Mouse (Mus musculus) liver, embryonic 14.5 days (tissue): Measurements from ENCODE around the gene Pias1. TPM values are rescaled to one million over a fixed set of nuclear protein-coding genes. Genes with fewer than 3 reads are reported as not detected.
"Not testable (repeated sequence)": the region's sequence is repeated elsewhere in the genome, so short reads cannot be mapped to it uniquely, and the experiment has no call there.

ENCODE experiments used
- ATAC-seq: fragments of 200-750 bp; cut with Nextera tagmentation; 2 replicates; pipeline ENCODE4 v1.8.0; 2017; ENCODE audit warnings: moderate number of reproducible peaks, mild to moderate bottlenecking, moderate library complexity; ENCODE audit not compliant: insufficient read depth
- DNase-seq, 3 experiments: peaks; one replicate each; pipeline ENCODE4 v3.0.0-alpha.2; 2012 to 2013; ENCODE audit warnings: low read depth in 3 of 3, low spot score in 3 of 3
- H3K27ac ChIP-seq: fragments of 300-500 bp; sonication (generic); 2 replicates; pipeline ENCODE4 v1.5.1; 2014; ENCODE audit warnings: moderate library complexity, mild to moderate bottlenecking, control low read depth, inconsistent platforms
- H3K27me3 ChIP-seq: fragments of 300-500 bp; sonication (generic); 2 replicates; pipeline ENCODE4 v1.6.1; 2014; ENCODE audit warnings: mild to moderate bottlenecking, low read length, moderate library complexity; ENCODE audit not compliant: control insufficient read depth, insufficient read depth
- H3K36me3 ChIP-seq: fragments of 300-500 bp; sonication (generic); replicated peaks from 2 replicates; pipeline ENCODE4 v1.6.1; 2014; ENCODE audit warnings: low read depth; ENCODE audit not compliant: control insufficient read depth, insufficient read depth
- H3K4me1 ChIP-seq, 2 experiments: fragments of 200-500 bp in 1 of 2; fragments of 300-500 bp in 1 of 2; sonication (generic) in 1 of 2; replicated peaks; 2 replicates each; pipeline ENCODE4 v1.6.1; 2012 to 2014; ENCODE audit warnings: antibody characterized with exemption in 1 of 2, inconsistent platforms in 1 of 2, low read length in 1 of 2; ENCODE audit not compliant: control insufficient read depth in 2 of 2, insufficient read depth in 2 of 2
- H3K4me2 ChIP-seq: fragments of 300-500 bp; sonication (generic); 2 replicates; pipeline ENCODE4 v1.6.1; 2014; ENCODE audit warnings: low read depth, mild to moderate bottlenecking, control low read depth, moderate library complexity
- H3K4me3 ChIP-seq, 2 experiments: fragments of 200-500 bp in 1 of 2; fragments of 300-500 bp in 1 of 2; sonication (generic) in 1 of 2; 2 replicates each; pipeline ENCODE4 v1.5.1; 2012 to 2014; ENCODE audit warnings: low read depth in 2 of 2, low read length in 2 of 2, mild to moderate bottlenecking in 2 of 2, control low read depth in 1 of 2, inconsistent platforms in 1 of 2, moderate library complexity in 1 of 2; ENCODE audit not compliant: insufficient read depth in 1 of 2
- H3K9ac ChIP-seq: fragments of 300-500 bp; sonication (generic); replicated peaks from 2 replicates; pipeline ENCODE4 v1.6.1; 2014; ENCODE audit warnings: mild to moderate bottlenecking, control low read depth, moderate library complexity
- H3K9me3 ChIP-seq: fragments of 300-500 bp; sonication (generic); 2 replicates; pipeline ENCODE4 v1.6.1; 2016; ENCODE audit warnings: low read length, mixed read lengths; ENCODE audit not compliant: control insufficient read depth
- CTCF ChIP-seq: IDR thresholded peaks from 2 replicates; pipeline ENCODE4 v1.5.1; 2016; ENCODE audit warnings: antibody characterized with exemption, low read depth, control low read depth
- EP300 ChIP-seq: IDR thresholded peaks from 2 replicates; pipeline ENCODE4 v1.6.1; 2016; ENCODE audit warnings: antibody characterized with exemption, low read depth
- WGBS: fragments of 180-500 bp; shearing (Covaris S2); extraction: QIAGEN DNeasy Blood & Tissue Kit; methylation state at CpG from one replicate; pipeline ENCODE4 v1.1.7; 2014; ENCODE audit not compliant: insufficient replicate concordance; 5-methylcytosine and 5-hydroxymethylcytosine counted together
- polyA plus RNA-seq, 2 experiments: library from polyadenylated mRNA; depleted of rRNA in 1 of 2; stranded (reverse) in 1 of 2; unstranded in 1 of 2; fragments of >200 nt; fragmentation: Nextera tagmentation in 1 of 2; extraction: Ambion mirVana in 1 of 2; gene quantifications; 2 replicates each; pipeline versions ENCODE4 v1.2.1 to v1.2.3; 2012 to 2014

The Pias1 gene
- polyA plus RNA-seq, 2 experiments, result 9.5 to 22.0 TPM

DNA sequence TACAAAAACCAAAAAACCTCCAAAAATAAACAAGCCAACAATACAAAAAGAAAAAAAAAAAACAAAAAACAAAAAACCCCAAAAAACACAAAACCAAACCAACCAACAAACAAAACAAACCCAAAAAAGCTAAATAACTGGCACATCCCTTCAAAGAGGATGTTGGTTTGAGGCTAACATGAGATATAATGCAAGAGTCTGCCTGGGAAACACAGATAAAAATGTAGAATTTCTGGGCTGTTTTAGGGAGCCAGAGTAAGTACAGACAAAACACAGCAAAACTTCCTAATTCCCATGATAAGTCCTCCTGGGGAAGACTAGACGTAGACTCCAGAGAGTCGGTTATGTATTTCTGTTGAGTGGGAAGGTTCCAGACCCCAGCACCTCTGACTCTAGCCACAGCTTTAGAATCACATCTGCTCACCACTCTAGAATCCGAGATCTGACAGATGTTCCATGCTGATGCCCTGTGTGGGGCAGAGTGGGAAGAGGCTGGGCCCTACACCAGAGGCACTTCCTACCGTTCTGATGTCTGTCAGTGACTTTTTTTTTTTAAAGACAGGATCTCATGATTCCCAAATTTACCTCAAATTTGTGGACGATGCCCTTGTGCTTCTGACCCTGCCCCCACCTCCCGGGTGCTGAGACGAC lies 110.6 kb downstream of the Pias1 start:
- Histone ChIP-seq H3K9ac (no peak overlapping the region), H3K4me1 (peaks cover 0 to 10% of the 10 kb centered on the region in 2 experiments; a peak in 2 of 4 replicates), H3K4me3 (no peak overlapping the region), H3K4me2 (no peak overlapping the region), H3K9me3 (no peaks in the 10 kb centered on the region), H3K27me3 (no peaks in the 10 kb centered on the region), H3K27ac (no peak overlapping the region), H3K36me3 (peaks cover 9% of the 10 kb centered on the region)
- no peak for DNase-seq
- TF ChIP-seq EP300, result no peak
- TF ChIP-seq CTCF, result no peak
- ATAC-seq, result no peak
- 39% methylated on average over 7 of the region's 7 CpGs for WGBS

DNA sequence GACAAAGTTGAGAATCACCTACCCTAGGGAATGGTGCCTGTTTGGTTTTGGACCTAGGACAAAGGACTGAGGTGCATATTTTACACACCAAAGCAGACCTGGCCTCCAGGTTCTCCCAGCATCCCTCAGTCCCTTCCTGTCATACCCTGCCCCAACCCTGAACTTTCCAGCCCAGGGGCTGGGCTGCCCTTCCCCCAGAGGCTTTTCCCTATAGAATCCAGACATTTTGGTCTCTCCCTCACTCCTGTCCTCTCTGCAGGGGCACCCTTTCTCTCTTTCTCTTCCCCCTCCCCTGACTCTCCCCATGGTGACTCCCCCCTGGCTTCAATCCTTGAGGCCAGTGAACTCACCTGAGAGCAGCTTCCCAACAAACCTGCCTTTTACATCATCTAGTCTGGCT lies 117.0 kb downstream of the Pias1 start:
- no peak for ATAC-seq
- H3K4me2 ChIP-seq, result no peak overlapping the region
- no peak overlapping the region for H3K27ac ChIP-seq
- H3K9me3 ChIP-seq, result no peaks in the 10 kb centered on the region
- H3K9ac ChIP-seq, result no peak overlapping the region
- no peak overlapping the region for H3K4me3 ChIP-seq
- no peak for DNase-seq
- TF ChIP-seq EP300, result no peak
- TF ChIP-seq CTCF, result no peak
- no peaks in the 10 kb centered on the region for H3K4me1 ChIP-seq
- H3K27me3 ChIP-seq, result no peaks in the 10 kb centered on the region
- H3K36me3 ChIP-seq, result no peaks in the 10 kb centered on the region

DNA sequence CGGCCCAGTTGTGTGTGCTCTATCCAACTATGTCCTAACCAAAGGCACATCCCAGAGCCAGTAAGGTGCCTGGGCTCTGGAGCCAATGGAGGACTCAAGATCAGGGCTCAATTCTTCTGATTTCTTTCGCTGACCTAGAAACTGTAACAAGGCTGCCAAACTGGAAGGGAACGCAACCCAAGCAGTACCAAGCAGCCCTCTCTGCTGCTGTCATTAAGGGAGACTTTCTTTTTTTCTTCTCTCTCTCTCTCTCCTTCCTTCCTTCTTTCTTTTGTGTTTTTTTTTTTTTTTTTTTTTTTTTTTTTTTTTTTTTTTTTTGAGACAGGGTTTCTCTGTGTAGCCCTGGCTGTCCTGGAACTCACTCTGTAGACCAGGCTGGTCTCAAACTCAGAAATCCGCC lies 118.5 kb downstream of the Pias1 start:
- not testable (repeated sequence) for ATAC-seq, H3K27me3 ChIP-seq, H3K4me3 ChIP-seq, DNase-seq, H3K9ac ChIP-seq, H3K4me2 ChIP-seq, H3K36me3 ChIP-seq, H3K4me1 ChIP-seq, H3K27ac ChIP-seq, H3K9me3 ChIP-seq
- WGBS, result 59% methylated on average over 3 of the region's 4 CpGs

DNA sequence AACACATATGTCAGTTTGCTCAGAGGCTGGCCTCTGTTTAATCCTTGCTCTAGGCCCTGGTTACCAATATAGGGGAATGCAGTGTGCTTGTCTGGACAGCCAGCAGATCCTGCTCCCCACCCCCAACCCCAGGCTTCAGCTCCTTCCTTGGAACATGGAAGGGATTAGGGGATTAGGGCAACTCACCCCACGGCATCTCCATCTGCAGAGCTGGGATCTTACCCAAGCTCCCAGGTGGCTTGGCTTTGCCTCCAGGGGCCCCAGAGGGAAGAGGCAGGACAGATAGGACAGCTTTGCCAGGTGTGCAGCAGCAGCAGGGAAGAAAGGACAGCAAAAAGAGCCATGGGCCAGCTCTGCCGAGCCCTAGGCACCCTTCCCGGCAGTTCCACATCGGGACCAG lies 126.9 kb downstream of the Pias1 start:
- Histone ChIP-seq H3K36me3 (no peaks in the 10 kb centered on the region), H3K4me3 (no peak overlapping the region), H3K27me3 (no peaks in the 10 kb centered on the region; the same call in 1 of the 2 replicates), H3K9ac (no peak overlapping the region), H3K4me2 (no peak overlapping the region), H3K4me1 (peaks cover 0 to 5% of the 10 kb centered on the region in 2 experiments; a peak in 2 of 4 replicates), H3K27ac (no peak overlapping the region), H3K9me3 (no peaks in the 10 kb centered on the region)
- DNase-seq (no peak), ATAC-seq (no peak)
- no peak for TF ChIP-seq EP300
- no peak for TF ChIP-seq CTCF
- 65% methylated on average over 4 of the region's 4 CpGs for WGBS

DNA sequence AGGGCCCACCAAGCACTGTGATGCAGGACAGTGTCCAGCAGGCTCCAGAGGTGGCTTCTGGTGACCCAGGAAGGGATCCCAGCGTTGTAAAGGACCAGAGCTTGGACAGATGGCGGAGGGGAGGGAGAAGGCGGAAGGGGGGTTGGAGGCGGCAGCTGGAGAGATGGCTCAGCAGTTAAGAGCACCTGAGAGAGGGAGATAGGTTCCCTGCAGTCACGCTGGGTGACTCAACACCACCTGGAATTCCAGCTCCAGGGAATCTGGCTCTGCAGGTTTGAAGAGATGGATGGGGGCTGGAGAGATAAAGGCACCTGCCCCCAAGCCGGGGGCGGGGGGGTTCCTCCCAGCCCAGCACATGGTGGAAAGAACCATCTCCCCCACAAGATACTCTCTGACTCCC lies 127.6 kb downstream of the Pias1 start:
- not testable (repeated sequence) for DNase-seq, H3K4me1 ChIP-seq, H3K9me3 ChIP-seq, H3K27ac ChIP-seq, H3K4me3 ChIP-seq, H3K27me3 ChIP-seq, H3K36me3 ChIP-seq, H3K9ac ChIP-seq, H3K4me2 ChIP-seq, ATAC-seq
- 62% methylated on average over 7 of the region's 7 CpGs for WGBS
